Mouse (Mus musculus) embryonic facial prominence, embryonic 13.5 days (tissue): ENCODE data around the gene Ascl1. TPM values are rescaled to one million over a fixed set of nuclear protein-coding genes. Genes with fewer than 3 reads are reported as not detected.

Experiments used
- polyA plus RNA-seq: library from polyadenylated mRNA; unstranded; fragments of >200 nt; fragmentation: Nextera tagmentation; extraction: Ambion mirVana; gene quantifications from 2 replicates; pipeline ENCODE4 v1.2.1, GENCODE M21; 2015

Gene Ascl1
- polyA plus RNA-seq, 1 experiment from 2014 or later: 1.4 TPM

Other genes starting within 250 kb of the Ascl1 start
- 0.36 TPM in 1 of 2 replicates, not detected in the other for gene Pah, start 28.1 kb upstream of the Ascl1 start, polyA plus RNA-seq